Comparison of ENCODE assay signal across 8 mouse cellular contexts in genomic region chr5:53947549-53948183, GRCm38 (mm10). TPM values are rescaled to one million over a fixed set of nuclear protein-coding genes. Genes with fewer than 3 reads are reported as not detected.
A peak's percentile ranks its signal among the peaks of the same experiment; 100 is the strongest.
DNase-seq lines count a peak whose midpoint lies in the region; ATAC-seq and TF ChIP-seq lines count a peak whose summit lies in the region.

No protein-coding gene starts in this region.

- WGBS in cerebellum, adult 2 months: 28% methylated on average over 9 of the region's 9 CpGs
- 60% methylated on average over 9 of the region's 9 CpGs for WGBS in liver, postnatal 0 days (ENCODE audit: insufficient replicate concordance)
- 37% methylated on average over 9 of the region's 9 CpGs for WGBS in hindbrain, embryonic 16.5 days

- no peaks in the 10 kb centered on the region for H3K36me3 ChIP-seq in liver, postnatal 0 days (replicated peaks; ENCODE audit: insufficient read depth, low read length)
- H3K36me3 ChIP-seq in hindbrain, embryonic 16.5 days (ENCODE audit: control insufficient read depth, insufficient read depth, low read length): no peaks in the 10 kb centered on the region

- no peaks in the 10 kb centered on the region for H3K9me3 ChIP-seq in liver, postnatal 0 days (ENCODE audit: low read length)
- no peaks in the 10 kb centered on the region for H3K9me3 ChIP-seq in hindbrain, embryonic 16.5 days (ENCODE audit: control insufficient read depth, low read length)

- TF ChIP-seq EP300 in liver, postnatal 0 days (IDR thresholded peaks at IDR 0.05; ENCODE audit: low read depth): no peak

- no peak for TF ChIP-seq CTCF in cerebellum, adult 2 months (IDR thresholded peaks at IDR 0.05; ENCODE audit: borderline replicate concordance, insufficient read depth, low read depth, low read length)
- TF ChIP-seq CTCF in liver, postnatal 0 days (IDR thresholded peaks at IDR 0.05; ENCODE audit: low read depth): no peak

- no peak for TF ChIP-seq POLR2A in cerebellum, adult 2 months (IDR thresholded peaks at IDR 0.05; ENCODE audit: borderline replicate concordance, insufficient read depth, low read length)

- no peak overlapping the region for H3K9ac ChIP-seq in liver, postnatal 0 days (replicated peaks)
- no peak overlapping the region for H3K9ac ChIP-seq in hindbrain, embryonic 16.5 days (ENCODE audit: low read depth, low read length)

- no peak for ATAC-seq in liver, postnatal 0 days
- ATAC-seq in hindbrain, embryonic 16.5 days: peak; percentile 69; the same call in 1 of the 2 replicates

- H3K4me2 ChIP-seq in liver, postnatal 0 days (ENCODE audit: low read depth, low read length): no peak overlapping the region
- H3K4me2 ChIP-seq in hindbrain, embryonic 16.5 days (ENCODE audit: low read length): no peak overlapping the region

- peak; percentile 44 to 56 for DNase-seq in cerebellum, postnatal 14 days
- DNase-seq in cerebellum, adult 2 months: no peak
- DNase-seq in liver, postnatal 0 days: no peak
- no peak for DNase-seq in liver
- DNase-seq in right cerebral cortex, adult 2 months (ENCODE audit: low spot score in 2 of 2): peak; percentile 66 to 69
- no peak for DNase-seq in gastrocnemius, adult 18-20 months (ENCODE audit: low spot score)
- DNase-seq in layer of hippocampus, adult 9-10 months (ENCODE audit: low spot score): no peak

- H3K27me3 ChIP-seq in cerebellum, adult 2 months (ENCODE audit: control insufficient read depth, insufficient read depth, low read length): no peaks in the 10 kb centered on the region
- no peaks in the 10 kb centered on the region for H3K27me3 ChIP-seq in liver, postnatal 0 days (ENCODE audit: insufficient read depth, low read length)
- no peaks in the 10 kb centered on the region for H3K27me3 ChIP-seq in hindbrain, embryonic 16.5 days (replicated peaks; ENCODE audit: control insufficient read depth, insufficient read depth, low read length)

- H3K4me3 ChIP-seq in cerebellum, adult 2 months (replicated peaks; ENCODE audit: insufficient read depth, low read depth, low read length): no peak overlapping the region
- no peak overlapping the region for H3K4me3 ChIP-seq in liver, postnatal 0 days (ENCODE audit: low read depth, low read length)
- no peak overlapping the region for H3K4me3 ChIP-seq in hindbrain, embryonic 16.5 days (ENCODE audit: low read length)

- H3K27ac ChIP-seq in cerebellum, adult 2 months (ENCODE audit: insufficient read depth, low read length): no peak overlapping the region
- H3K27ac ChIP-seq in liver, postnatal 0 days (ENCODE audit: low read depth): 0 out of 2 replicates have a peak overlapping the region, but pooled peaks have one; percentile 29
- no peak overlapping the region for H3K27ac ChIP-seq in hindbrain, embryonic 16.5 days (ENCODE audit: low read depth, low read length)

- H3K4me1 ChIP-seq in cerebellum, adult 2 months (ENCODE audit: control insufficient read depth, insufficient read depth, low read length): no peaks in the 10 kb centered on the region
- H3K4me1 ChIP-seq in liver, postnatal 0 days (ENCODE audit: insufficient read depth): peaks cover 6% of the 10 kb centered on the region
- H3K4me1 ChIP-seq in hindbrain, embryonic 16.5 days (ENCODE audit: control insufficient read depth, insufficient read depth, low read depth, low read length): no peaks in the 10 kb centered on the region

RNA-seq across cellular contexts. Expression of gene Stim2, which starts 50.6 kb away (rescaled TPM):
- 28.2 TPM in 2 replicates for polyA plus RNA-seq in cerebellum, adult 2 months (2012; rRNA removed)
- 5.4 and 6.3 TPM in 2 replicates for polyA plus RNA-seq in liver, postnatal 0 days (2015; fragmentation: Nextera tagmentation; extraction: Ambion mirVana)
- polyA plus RNA-seq in hindbrain, embryonic 16.5 days (2015; fragmentation: Nextera tagmentation; extraction: Ambion mirVana): 23.0 and 26.8 TPM in 2 replicates
- total RNA-seq in gastrocnemius, adult 18-20 months (2021): 10 to 100 TPM; 43.7 to 52.6 TPM

Comparison
In these comparisons a context has a peak if more than half of its experiments do, and no peak if none do; other contexts are left out.
1. DNase-seq: peak in cerebellum, postnatal 14 days (2 of 2) and right cerebral cortex, adult 2 months (2 of 2); none in cerebellum, adult 2 months (0 of 2), liver, postnatal 0 days (single experiment), liver (single experiment), gastrocnemius, adult 18-20 months (single experiment) and layer of hippocampus, adult 9-10 months (single experiment).